ENCODE assay signal across 28 mouse cellular contexts in genomic region chr12:85726729-85727397, GRCm38 (mm10). TPM values are rescaled to one million over a fixed set of nuclear protein-coding genes. Genes with fewer than 3 reads are reported as not detected.
"Had no signal": no experiment of that assay in that cellular context is flagged by ENCODE, and none has a peak within 500 bp of the region (broad histone marks: within the 10 kb centered on the region; RNA-seq: fewer than 3 reads in every experiment).

No protein-coding gene starts in this region.

- H3K4me3 ChIP-seq: gastrocnemius, adult 2 months; heart, embryonic 13.5 days; heart, embryonic 15.5 days; hindbrain, embryonic 10.5 days; hindbrain, embryonic 12.5 days; kidney, embryonic 15.5 days; left cerebral cortex, adult 2 months; limb, embryonic 10.5 days; limb, embryonic 12.5 days; liver, embryonic 13.5 days; liver, embryonic 15.5 days had no signal

- H3K27ac ChIP-seq: gastrocnemius, adult 2 months; heart, embryonic 13.5 days; heart, embryonic 15.5 days; hindbrain, embryonic 10.5 days; hindbrain, embryonic 12.5 days; hindbrain, embryonic 14.5 days; kidney, embryonic 15.5 days; kidney, postnatal 0 days; left cerebral cortex, adult 2 months; limb, embryonic 10.5 days; limb, embryonic 12.5 days; liver, embryonic 13.5 days; liver, embryonic 15.5 days had no signal

- DNase-seq: gastrocnemius, adult 2 months; gastrocnemius, postnatal 10 days; gastrocnemius, postnatal 25 days; heart, postnatal 4 days; kidney, adult 11 months; kidney, adult 2 months; kidney, adult 9 months; kidney, postnatal 14 days; kidney, postnatal 36 days; layer of hippocampus, adult 9-11 months; liver; liver, embryonic 13.5 days had no signal

- ATAC-seq: hindbrain, embryonic 16.5 days; intestine, embryonic 16.5 days had no signal

- H3K27me3 ChIP-seq: heart, embryonic 15.5 days; hindbrain, embryonic 12.5 days; limb, embryonic 12.5 days; liver, embryonic 15.5 days had no signal

- H3K9ac ChIP-seq: heart, embryonic 13.5 days; heart, embryonic 15.5 days; hindbrain, embryonic 12.5 days; hindbrain, embryonic 14.5 days; kidney, embryonic 15.5 days; limb, embryonic 12.5 days; liver, embryonic 13.5 days; liver, embryonic 15.5 days had no signal

- H3K4me2 ChIP-seq: heart, embryonic 11.5 days; heart, embryonic 13.5 days; heart, embryonic 15.5 days; hindbrain, embryonic 12.5 days; hindbrain, embryonic 14.5 days; kidney, embryonic 15.5 days; limb, embryonic 12.5 days; liver, embryonic 11.5 days; liver, embryonic 13.5 days; liver, embryonic 15.5 days had no signal

- H3K9me3 ChIP-seq: heart, embryonic 13.5 days; heart, embryonic 15.5 days; hindbrain, embryonic 10.5 days; hindbrain, embryonic 12.5 days; kidney, embryonic 15.5 days; limb, embryonic 10.5 days; limb, embryonic 12.5 days; liver, embryonic 13.5 days; liver, embryonic 15.5 days had no signal

- H3K36me3 ChIP-seq: heart, embryonic 13.5 days; heart, embryonic 15.5 days; hindbrain, embryonic 10.5 days; hindbrain, embryonic 12.5 days; kidney, embryonic 15.5 days; limb, embryonic 10.5 days; limb, embryonic 12.5 days; liver, embryonic 13.5 days; liver, embryonic 15.5 days had no signal

- H3K4me1 ChIP-seq: hindbrain, embryonic 10.5 days; hindbrain, embryonic 12.5 days; limb, embryonic 10.5 days; limb, embryonic 12.5 days; liver, embryonic 13.5 days; liver, embryonic 15.5 days had no signal

RNA-seq across cellular contexts. Expression of gene Flvcr2, which starts 19.5 kb away (rescaled TPM):
- total RNA-seq: granulocyte monocyte progenitor cell, adult 5-6 weeks had no signal
